Mouse (Mus musculus) neural tube, embryonic 13.5 days (tissue): ENCODE results near the gene Ap2a2. TPM values are rescaled to one million over a fixed set of nuclear protein-coding genes. Genes with fewer than 3 reads are reported as not detected.

Experiments
- ATAC-seq: fragments of 200-750 bp; cut with Nextera tagmentation; 2 replicates; pipeline ENCODE4 v1.8.0; 2017; ENCODE audit warnings: low read depth, mild to moderate bottlenecking, moderate TSS enrichment, moderate library complexity
- H3K27ac ChIP-seq: fragments of 300-500 bp; sonication (generic); replicated peaks from 2 replicates; pipeline ENCODE4 v1.5.1; 2015; ENCODE audit warnings: moderate library complexity, mild to moderate bottlenecking, inconsistent platforms
- H3K27me3 ChIP-seq: fragments of 300-500 bp; sonication (generic); 2 replicates; pipeline ENCODE4 v1.6.1; 2015; ENCODE audit warnings: mild to moderate bottlenecking, inconsistent platforms
- H3K36me3 ChIP-seq: fragments of 300-500 bp; sonication (generic); 2 replicates; pipeline ENCODE4 v1.6.1; 2015; ENCODE audit warnings: mild to moderate bottlenecking, inconsistent platforms
- H3K4me1 ChIP-seq: fragments of 300-500 bp; sonication (generic); replicated peaks from 2 replicates; pipeline ENCODE4 v1.6.1; 2015; ENCODE audit warnings: inconsistent platforms
- H3K4me2 ChIP-seq: fragments of 300-500 bp; sonication (generic); 2 replicates; pipeline ENCODE4 v1.6.1; 2015; ENCODE audit warnings: inconsistent platforms, mild to moderate bottlenecking, moderate library complexity
- H3K4me3 ChIP-seq: fragments of 300-500 bp; sonication (generic); 2 replicates; pipeline ENCODE4 v1.5.1; 2015; ENCODE audit warnings: mild to moderate bottlenecking, inconsistent platforms
- H3K9ac ChIP-seq: fragments of 300-500 bp; sonication (generic); 2 replicates; pipeline ENCODE4 v1.6.1; 2015; ENCODE audit warnings: moderate library complexity, mild to moderate bottlenecking, inconsistent platforms
- H3K9me3 ChIP-seq: fragments of 300-500 bp; sonication (generic); 2 replicates; pipeline ENCODE4 v1.6.1; 2016; ENCODE audit warnings: inconsistent platforms
- WGBS: fragments of 180-500 bp; shearing (Covaris S2); methylation state at CpG from one replicate; pipeline ENCODE4 v1.1.7; 2015; 5-methylcytosine and 5-hydroxymethylcytosine counted together
- microRNA-seq: library from miRNA; unstranded; fragments of <30 nt; microRNA quantifications from one replicate; pipeline ENCODE4, GENCODE M21; 2016
- polyA plus RNA-seq: library from polyadenylated mRNA; unstranded; fragments of >200 nt; fragmentation: Nextera tagmentation; extraction: Ambion mirVana; gene quantifications from 2 replicates; pipeline ENCODE4 v1.2.1, GENCODE M21; 2015

Gene Ap2a2
- polyA plus RNA-seq, 1 experiment from 2014 or later: 109 TPM

DNA sequence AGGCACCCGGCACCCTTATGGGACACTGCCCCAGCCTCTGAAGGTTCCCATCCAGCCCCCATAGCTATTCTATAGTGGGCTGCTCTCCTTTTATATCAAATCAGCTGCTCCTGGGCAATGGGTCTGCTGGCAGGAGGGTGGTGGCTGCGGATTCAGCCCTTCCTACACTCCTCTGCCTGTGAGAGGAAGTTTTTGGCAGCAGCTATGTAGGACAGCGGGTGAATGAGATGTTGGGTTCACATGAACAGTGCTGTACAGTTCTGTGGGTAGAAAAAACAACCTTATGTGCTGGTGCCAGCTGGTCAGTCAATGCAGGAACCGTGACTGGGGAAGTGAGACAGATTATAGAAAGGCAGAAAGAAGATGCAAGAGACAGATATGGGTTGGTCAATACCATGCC, 116.9 kb downstream of the Ap2a2 start:
- 81% methylated on average over 4 of the region's 4 CpGs for WGBS

More for the DNA sequence above, 116.9 kb downstream of the Ap2a2 start:
- no peak overlapping the region for H3K4me3 ChIP-seq
- H3K27ac ChIP-seq: no peak overlapping the region
- no peak overlapping the region for H3K9ac ChIP-seq
- H3K4me1 ChIP-seq: no peaks in the 10 kb centered on the region
- no peaks in the 10 kb centered on the region for H3K27me3 ChIP-seq
- no peaks in the 10 kb centered on the region for H3K36me3 ChIP-seq
- ATAC-seq: no peak
- H3K9me3 ChIP-seq: no peaks in the 10 kb centered on the region
- no peak overlapping the region for H3K4me2 ChIP-seq

Small RNAs within 50 kb of the gene (microRNA-seq; reads per million reads assigned to microRNA genes)
- gene Mir7063: 1.2 reads per million

Other genes with a start within 250 kb of the Ap2a2 start
- 150 and 156 TPM in 2 replicates for gene Deaf1, start 234.5 kb upstream of the Ap2a2 start, polyA plus RNA-seq
- 58.7 and 60.8 TPM in 2 replicates for gene Tmem80, start 234.4 kb upstream of the Ap2a2 start, polyA plus RNA-seq
- 0.43 and 0.76 TPM in 2 replicates for gene Eps8l2, start 223.3 kb upstream of the Ap2a2 start, polyA plus RNA-seq
- 328 and 340 TPM in 2 replicates for gene Taldo1, start 170.0 kb upstream of the Ap2a2 start, polyA plus RNA-seq
- gene Gatd1, start 148.0 kb upstream of the Ap2a2 start, polyA plus RNA-seq: 47.0 and 51.4 TPM in 2 replicates
- 94.3 and 111 TPM in 2 replicates for gene Cend1, start 132.7 kb upstream of the Ap2a2 start, polyA plus RNA-seq
- gene Slc25a22, start 124.3 kb upstream of the Ap2a2 start, polyA plus RNA-seq: 59.6 and 66.7 TPM in 2 replicates
- gene Pidd1, start 118.1 kb upstream of the Ap2a2 start, polyA plus RNA-seq: 3.8 and 3.9 TPM in 2 replicates
- gene Rplp2, start 114.8 kb upstream of the Ap2a2 start, polyA plus RNA-seq: 769 and 771 TPM in 2 replicates
- gene Pnpla2, start 107.0 kb upstream of the Ap2a2 start, polyA plus RNA-seq: 17.1 and 17.6 TPM in 2 replicates
- gene Cracr2b, start 101.1 kb upstream of the Ap2a2 start, polyA plus RNA-seq: 5.3 and 9.8 TPM in 2 replicates
- 19.1 and 22.7 TPM in 2 replicates for gene Cd151, start 94.8 kb upstream of the Ap2a2 start, polyA plus RNA-seq
- 79.3 and 85.0 TPM in 2 replicates for gene Polr2l, start 87.0 kb upstream of the Ap2a2 start, polyA plus RNA-seq
- 54.3 and 57.1 TPM in 2 replicates for gene Tspan4, start 86.9 kb upstream of the Ap2a2 start, polyA plus RNA-seq
- 36.9 and 38.6 TPM in 2 replicates for gene Chid1, start 22.3 kb upstream of the Ap2a2 start, polyA plus RNA-seq
- 0.17 and 0.20 TPM in 2 replicates for gene Muc6, start 93.1 kb downstream of the Ap2a2 start, polyA plus RNA-seq
- 0.37 and 0.81 TPM in 2 replicates for gene Muc2, start 128.2 kb downstream of the Ap2a2 start, polyA plus RNA-seq
- not detected in 2 replicates for gene Muc5ac, start 226.8 kb downstream of the Ap2a2 start, polyA plus RNA-seq